Mouse (Mus musculus): ENCODE data around the gene Pold2. TPM values are rescaled to one million over a fixed set of nuclear protein-coding genes. Genes with fewer than 3 reads are reported as not detected.
A peak's percentile ranks its signal among the peaks of the same experiment; 100 is the strongest.

Gene Pold2
- polyA plus RNA-seq, 1 experiment from 2014 or later, result 122 TPM

- ATAC-seq (ENCODE audit: insufficient number of reproducible peaks, insufficient read depth, low FRiP score, low TSS enrichment), result peak; percentile 93
- H3K4me2 ChIP-seq (replicated peaks), result peak within 1 kb of the TSS; percentile 90
- under 1% methylated on average over 63 of the region's 63 CpGs for WGBS
- H3K4me3 ChIP-seq, result peak within 1 kb of the TSS; percentile 84
- H3K27me3 ChIP-seq, result no peaks in the 10 kb centered on the region
- no peaks in the 10 kb centered on the region for H3K9me3 ChIP-seq
- H3K9ac ChIP-seq, result peak within 1 kb of the TSS; percentile 84
- peaks cover 8% of the 10 kb centered on the region for H3K4me1 ChIP-seq
- H3K36me3 ChIP-seq, result peaks cover 18% of the 10 kb centered on the region
- peak within 1 kb of the TSS; percentile 81 for H3K27ac ChIP-seq
Measured at GRCm38 (mm10) chr11:5837251-5838246, 40.5 kb downstream of the Pold2 start, which contains the start of gene Polm. TSS of gene Polm (minus strand) at chr11:5838016.

- Histone ChIP-seq H3K4me2 (replicated peaks) (no peak overlapping the region), H3K9me3 (no peaks in the 10 kb centered on the region), H3K27ac (no peak overlapping the region), H3K4me3 (no peak overlapping the region), H3K9ac (no peak overlapping the region), H3K27me3 (no peaks in the 10 kb centered on the region), H3K36me3 (peaks cover 27% of the 10 kb centered on the region), H3K4me1 (peaks cover 8% of the 10 kb centered on the region)
- ATAC-seq (ENCODE audit: insufficient number of reproducible peaks, insufficient read depth, low FRiP score, low TSS enrichment), result no peak
- WGBS, result 62% methylated on average over 1 of the region's 1 CpGs
Measured at GRCm38 (mm10) chr11:5836126-5836525, 42.0 kb downstream of the Pold2 start.

- no peaks in the 10 kb centered on the region for H3K27me3 ChIP-seq
- H3K9me3 ChIP-seq, result no peaks in the 10 kb centered on the region
- WGBS, result 85% methylated on average over 7 of the region's 7 CpGs
- H3K4me1 ChIP-seq, result peaks cover 8% of the 10 kb centered on the region
- H3K27ac ChIP-seq, result no peak overlapping the region
- ATAC-seq (ENCODE audit: insufficient number of reproducible peaks, insufficient read depth, low FRiP score, low TSS enrichment), result no peak
- H3K4me3 ChIP-seq, result no peak overlapping the region
- no peak overlapping the region for H3K4me2 ChIP-seq (replicated peaks)
- no peak overlapping the region for H3K9ac ChIP-seq
- H3K36me3 ChIP-seq, result peaks cover 31% of the 10 kb centered on the region
Measured at GRCm38 (mm10) chr11:5835057-5835456, 43.0 kb downstream of the Pold2 start.

GRCm38 (mm10) chr11:5834506-5834905 is 43.6 kb downstream of the Pold2 start:
- H3K4me2 ChIP-seq (replicated peaks), result no peak overlapping the region
- no peaks in the 10 kb centered on the region for H3K9me3 ChIP-seq
- H3K27me3 ChIP-seq, result no peaks in the 10 kb centered on the region
- H3K27ac ChIP-seq, result no peak overlapping the region
- H3K4me3 ChIP-seq, result no peak overlapping the region
- no peak for ATAC-seq (ENCODE audit: insufficient number of reproducible peaks, insufficient read depth, low FRiP score, low TSS enrichment)
- peaks cover 8% of the 10 kb centered on the region for H3K4me1 ChIP-seq
- H3K9ac ChIP-seq, result no peak overlapping the region
- peaks cover 36% of the 10 kb centered on the region for H3K36me3 ChIP-seq
- 70% methylated on average over 9 of the region's 9 CpGs for WGBS

GRCm38 (mm10) chr11:5829327-5829726 is 48.8 kb downstream of the Pold2 start:
- Histone ChIP-seq H3K27ac (no peak overlapping the region), H3K36me3 (peaks cover 46% of the 10 kb centered on the region), H3K4me1 (no peaks in the 10 kb centered on the region), H3K9ac (no peak overlapping the region), H3K27me3 (no peaks in the 10 kb centered on the region), H3K4me3 (no peak overlapping the region), H3K4me2 (replicated peaks) (no peak overlapping the region), H3K9me3 (no peaks in the 10 kb centered on the region)
- 89% methylated on average over 12 of the region's 12 CpGs for WGBS
- ATAC-seq (ENCODE audit: insufficient number of reproducible peaks, insufficient read depth, low FRiP score, low TSS enrichment), result no peak

- no peak overlapping the region for H3K27ac ChIP-seq
- no peaks in the 10 kb centered on the region for H3K9me3 ChIP-seq
- H3K36me3 ChIP-seq, result peaks cover 40% of the 10 kb centered on the region
- no peak overlapping the region for H3K9ac ChIP-seq
- H3K27me3 ChIP-seq, result no peaks in the 10 kb centered on the region
- no peak overlapping the region for H3K4me2 ChIP-seq (replicated peaks)
- H3K4me3 ChIP-seq, result no peak overlapping the region
- no peaks in the 10 kb centered on the region for H3K4me1 ChIP-seq
- ATAC-seq (ENCODE audit: insufficient number of reproducible peaks, insufficient read depth, low FRiP score, low TSS enrichment), result no peak
- WGBS, result 91% methylated on average over 11 of the region's 11 CpGs
Measured at GRCm38 (mm10) chr11:5828509-5829191, 49.4 kb downstream of the Pold2 start.

- H3K27me3 ChIP-seq, result no peaks in the 10 kb centered on the region
- H3K4me2 ChIP-seq (replicated peaks), result no peak overlapping the region
- ATAC-seq (ENCODE audit: insufficient number of reproducible peaks, insufficient read depth, low FRiP score, low TSS enrichment), result no peak
- H3K9me3 ChIP-seq, result no peaks in the 10 kb centered on the region
- H3K4me1 ChIP-seq, result no peaks in the 10 kb centered on the region
- H3K9ac ChIP-seq, result no peak overlapping the region
- 85% methylated on average over 5 of the region's 5 CpGs for WGBS
- peaks cover 37% of the 10 kb centered on the region for H3K36me3 ChIP-seq
- H3K4me3 ChIP-seq, result no peak overlapping the region
- H3K27ac ChIP-seq, result no peak overlapping the region
Measured at GRCm38 (mm10) chr11:5827931-5828330, 50.2 kb downstream of the Pold2 start.

- Histone ChIP-seq H3K27ac (no peak overlapping the region), H3K4me2 (replicated peaks) (no peak overlapping the region), H3K9ac (no peak overlapping the region), H3K36me3 (peaks cover 24% of the 10 kb centered on the region), H3K9me3 (no peaks in the 10 kb centered on the region), H3K4me3 (no peak overlapping the region), H3K27me3 (no peaks in the 10 kb centered on the region), H3K4me1 (no peaks in the 10 kb centered on the region)
- ATAC-seq (ENCODE audit: insufficient number of reproducible peaks, insufficient read depth, low FRiP score, low TSS enrichment), result no peak
Measured at GRCm38 (mm10) chr11:5825432-5825831, 52.7 kb downstream of the Pold2 start.

Other genes starting within 250 kb of the Pold2 start
- 184 and 189 TPM in 2 replicates for gene Mrps24, start 162.6 kb downstream of the Pold2 start, polyA plus RNA-seq (2016; fragmentation: Nextera tagmentation; extraction: Ambion mirVana)
- gene Urgcp, start 115.9 kb downstream of the Pold2 start, polyA plus RNA-seq (2016; fragmentation: Nextera tagmentation; extraction: Ambion mirVana), result 27.4 and 28.6 TPM in 2 replicates
- 132 and 139 TPM in 2 replicates for gene Dbnl, start 89.8 kb downstream of the Pold2 start, polyA plus RNA-seq (2016; fragmentation: Nextera tagmentation; extraction: Ambion mirVana)
- 17.0 and 18.2 TPM in 2 replicates for gene Pgam2, start 74.6 kb downstream of the Pold2 start, polyA plus RNA-seq (2016; fragmentation: Nextera tagmentation; extraction: Ambion mirVana)
- gene Polm, start 40.3 kb downstream of the Pold2 start, polyA plus RNA-seq (2016; fragmentation: Nextera tagmentation; extraction: Ambion mirVana), result 9.9 and 10.2 TPM in 2 replicates
- 28.5 and 29.1 TPM in 2 replicates for gene Aebp1, start 16.3 kb downstream of the Pold2 start, polyA plus RNA-seq (2016; fragmentation: Nextera tagmentation; extraction: Ambion mirVana)
- 2.0 and 3.2 TPM in 2 replicates for gene Myl7, start 20.5 kb upstream of the Pold2 start, polyA plus RNA-seq (2016; fragmentation: Nextera tagmentation; extraction: Ambion mirVana)
- 2.7 and 3.5 TPM in 2 replicates for gene Gck, start 71.8 kb upstream of the Pold2 start, polyA plus RNA-seq (2016; fragmentation: Nextera tagmentation; extraction: Ambion mirVana)
- 57.7 and 58.2 TPM in 2 replicates for gene Ykt6, start 77.4 kb upstream of the Pold2 start, polyA plus RNA-seq (2016; fragmentation: Nextera tagmentation; extraction: Ambion mirVana)
- gene Camk2b, start 188.1 kb upstream of the Pold2 start, polyA plus RNA-seq (2016; fragmentation: Nextera tagmentation; extraction: Ambion mirVana), result 2.4 and 2.6 TPM in 2 replicates